Mouse (Mus musculus) layer of hippocampus, adult 11-12 months (tissue): Measurements from ENCODE around the gene Rps6ka5.

Experiments
- DNase-seq: peaks from one replicate; pipeline ENCODE4 v3.0.0; 2022; ENCODE audit warnings: low spot score

Gene Rps6ka5

DNA sequence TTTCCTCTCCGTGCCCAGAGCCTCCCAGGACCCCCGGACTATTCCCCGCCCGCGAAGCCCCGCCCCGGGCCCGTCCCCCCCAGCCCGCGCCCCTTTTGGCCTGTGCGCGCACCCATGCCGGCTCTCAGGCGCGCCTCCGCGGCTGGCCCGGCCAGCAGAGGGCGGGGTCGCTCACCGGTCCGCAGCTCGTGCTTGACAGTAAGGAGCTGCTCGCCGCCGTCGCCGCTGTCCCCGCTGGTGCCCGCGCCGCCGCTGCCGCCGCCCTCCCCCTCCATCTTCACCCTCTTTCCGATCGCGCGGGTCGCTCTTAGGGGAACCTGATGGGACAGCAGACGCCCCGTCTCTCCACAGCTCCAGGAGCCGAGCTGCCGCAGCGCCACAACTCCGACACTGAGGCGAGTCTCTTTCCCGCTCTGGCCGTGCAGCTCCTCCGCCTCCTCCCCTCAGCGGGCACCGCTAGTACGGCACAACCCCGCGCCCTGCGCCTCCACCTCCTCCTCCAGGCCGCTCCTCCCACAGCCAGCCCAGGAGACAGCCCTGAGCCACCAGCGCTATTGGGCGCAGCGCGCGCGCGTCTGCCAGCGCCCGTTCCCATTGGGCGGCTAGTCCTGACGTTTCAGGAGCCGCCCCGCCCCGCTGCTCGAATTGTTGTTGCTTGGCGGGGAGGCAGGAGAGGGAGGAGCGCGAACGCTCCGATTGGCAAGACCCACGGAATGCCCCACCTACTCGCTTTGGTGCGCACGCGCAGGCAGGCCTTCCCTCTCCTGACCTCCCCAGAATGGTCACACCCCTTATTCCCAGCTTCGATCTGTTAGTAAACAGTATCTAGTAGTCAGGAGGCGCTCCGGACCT is 2.0 kb downstream of the Rps6ka5 start:
- peak; percentile 100 for DNase-seq

GRCm38 (mm10) chr12:100724182-100724581 is 2.6 kb downstream of the Rps6ka5 start:
- peak; percentile 15 for DNase-seq

DNA sequence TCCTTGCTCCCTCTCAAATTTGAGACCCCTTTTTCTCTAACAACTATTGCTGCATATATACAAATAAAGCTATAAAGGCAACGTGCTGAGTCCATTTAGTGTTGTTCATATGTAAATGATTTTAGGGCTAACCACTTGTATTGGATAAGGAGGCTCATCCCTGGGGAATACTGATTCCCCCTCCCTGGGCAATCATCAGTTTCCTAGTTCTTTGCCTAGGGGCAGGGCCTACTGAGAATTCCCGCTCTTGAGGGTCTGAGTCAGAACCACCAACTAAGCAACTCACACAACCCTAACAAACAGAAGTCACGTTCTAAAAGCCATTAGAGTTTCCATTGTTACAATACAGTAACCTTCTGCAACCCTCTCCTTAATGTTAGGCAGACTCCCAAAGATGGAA is 6.0 kb downstream of the Rps6ka5 start:
- DNase-seq = no peak

GRCm38 (mm10) chr12:100717446-100717845 is 9.3 kb downstream of the Rps6ka5 start:
- DNase-seq = no peak

DNA sequence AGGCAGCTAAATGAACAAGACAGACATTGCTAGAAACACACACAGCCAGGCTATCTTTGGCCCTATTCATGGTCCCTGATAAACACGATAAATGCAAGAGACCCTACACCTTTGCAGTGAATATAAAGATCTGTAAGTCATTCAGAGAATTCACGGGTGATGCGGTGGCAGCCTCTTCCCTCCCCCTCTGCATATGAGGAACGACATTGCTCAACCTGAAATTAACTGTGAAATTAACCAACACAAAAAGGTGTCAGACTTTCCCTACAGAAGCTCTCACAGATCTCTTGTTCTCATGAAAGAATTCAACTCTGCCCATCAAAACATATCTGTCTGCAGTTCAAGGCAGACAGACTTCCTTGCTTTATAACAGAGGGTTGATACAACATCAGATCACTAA is 9.8 kb downstream of the Rps6ka5 start:
- DNase-seq = no peak

DNA sequence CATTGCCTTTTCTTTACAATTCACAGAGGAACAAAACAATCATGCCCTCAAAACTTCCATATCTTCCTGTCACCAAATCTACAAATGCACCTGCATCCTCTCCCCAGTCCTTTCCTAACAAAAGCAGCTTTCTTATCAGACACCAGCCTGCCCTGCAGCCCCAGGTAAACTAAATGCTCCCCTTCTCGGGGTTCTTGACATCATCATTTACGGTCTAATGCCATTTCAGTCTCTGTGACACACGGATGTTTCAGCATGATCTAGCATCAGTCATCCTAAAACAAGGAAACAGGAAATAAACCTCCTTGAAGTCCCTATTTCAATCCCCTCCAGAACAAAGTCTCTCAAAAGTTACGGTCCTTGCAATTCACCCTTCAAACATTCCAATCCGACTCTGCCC is 15.0 kb downstream of the Rps6ka5 start:
- DNase-seq = no peak

DNA sequence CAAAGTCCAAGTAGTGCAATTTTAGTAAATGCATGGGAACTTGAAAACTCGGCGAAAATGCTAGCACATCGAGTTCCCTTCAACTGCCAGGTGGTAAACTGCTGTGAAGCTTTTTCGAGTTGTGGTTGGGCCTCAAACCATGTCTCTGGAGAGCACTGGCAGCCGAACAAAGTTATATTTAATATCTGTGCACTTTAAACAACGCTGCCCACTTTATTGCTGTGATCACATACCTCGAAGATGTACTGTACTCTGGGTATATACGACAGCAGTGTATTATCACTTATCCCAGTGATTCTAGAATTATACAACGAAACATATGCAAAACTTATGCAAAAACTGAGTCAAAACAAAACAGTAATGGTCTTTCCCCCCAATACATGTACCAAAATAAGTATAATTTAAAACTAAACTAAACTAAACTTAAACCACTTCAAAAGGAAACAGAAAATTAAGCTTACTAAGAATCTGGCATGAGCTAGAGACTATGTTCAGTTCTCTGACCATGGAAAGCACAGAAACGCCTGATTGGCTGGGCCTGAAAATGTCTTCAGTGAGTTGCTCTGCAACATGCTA is 15.6 kb downstream of the Rps6ka5 start:
- DNase-seq = no peak

DNA sequence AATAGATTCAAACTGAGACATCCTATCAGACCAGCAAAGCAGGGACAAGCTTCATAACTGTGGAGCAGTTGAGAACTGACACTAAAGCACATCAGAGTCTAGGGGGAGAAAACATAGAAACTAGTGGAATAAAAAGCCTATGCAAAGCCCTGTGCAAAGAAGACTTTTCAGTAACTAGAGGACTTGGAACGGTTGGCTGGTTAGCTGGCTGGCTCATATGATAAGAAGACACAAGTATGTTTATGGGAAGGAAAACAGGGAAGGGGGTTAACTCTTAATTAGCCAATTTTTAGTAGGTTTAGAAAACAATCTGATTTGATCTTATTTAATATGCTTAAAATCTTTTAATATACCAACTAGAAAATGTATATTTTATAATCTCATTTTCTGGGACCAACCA is 16.4 kb downstream of the Rps6ka5 start:
- no peak for DNase-seq

DNA sequence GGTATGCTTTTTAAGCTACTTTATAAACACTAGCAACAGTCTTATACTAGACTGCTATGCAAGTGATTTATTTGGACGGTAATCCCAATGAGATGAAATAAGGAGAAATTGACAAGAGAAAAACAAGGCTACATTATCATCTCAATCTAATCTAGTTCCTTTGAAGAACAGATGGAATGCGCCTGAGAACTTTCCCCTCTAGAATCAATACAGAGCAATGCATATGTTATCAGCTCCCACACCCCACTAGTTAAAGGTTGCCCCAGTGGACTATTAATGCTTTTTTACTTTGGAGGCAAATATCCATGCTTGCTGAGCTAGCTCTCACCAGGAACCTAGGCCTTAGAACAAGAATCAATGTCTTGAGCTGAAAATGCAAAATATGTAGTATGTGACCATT is 19.5 kb downstream of the Rps6ka5 start:
- no peak for DNase-seq

DNA sequence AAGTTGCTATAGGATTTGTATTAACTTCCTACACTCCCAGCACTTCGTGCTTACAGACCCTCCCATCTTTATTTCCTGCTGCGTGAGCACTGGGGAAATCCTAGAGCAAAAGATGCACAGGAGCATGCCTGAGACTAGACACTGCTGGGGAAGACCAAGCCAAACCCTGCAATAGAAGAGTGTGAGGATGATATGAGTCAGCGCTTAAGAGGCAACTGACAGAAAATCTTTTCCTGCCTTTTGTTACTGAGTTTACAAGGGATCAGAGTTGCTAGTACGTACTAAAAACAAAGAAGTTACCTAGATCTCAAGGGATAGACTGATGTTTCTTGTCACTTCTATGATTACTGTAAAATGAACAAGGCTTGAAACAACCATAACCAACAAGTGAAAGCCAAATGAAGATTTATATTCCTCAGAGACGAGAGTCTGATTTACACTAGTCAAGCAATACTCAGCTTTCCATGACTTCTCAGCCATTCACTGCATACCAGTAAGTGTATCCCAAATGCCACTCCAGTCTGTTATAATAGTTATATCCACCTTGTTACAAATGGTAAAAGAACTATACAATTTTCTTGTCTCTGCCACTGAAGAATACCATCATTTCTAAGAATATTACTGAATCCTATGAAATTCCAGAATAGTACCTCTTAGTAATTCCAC is 21.6 kb downstream of the Rps6ka5 start:
- no peak for DNase-seq

DNA sequence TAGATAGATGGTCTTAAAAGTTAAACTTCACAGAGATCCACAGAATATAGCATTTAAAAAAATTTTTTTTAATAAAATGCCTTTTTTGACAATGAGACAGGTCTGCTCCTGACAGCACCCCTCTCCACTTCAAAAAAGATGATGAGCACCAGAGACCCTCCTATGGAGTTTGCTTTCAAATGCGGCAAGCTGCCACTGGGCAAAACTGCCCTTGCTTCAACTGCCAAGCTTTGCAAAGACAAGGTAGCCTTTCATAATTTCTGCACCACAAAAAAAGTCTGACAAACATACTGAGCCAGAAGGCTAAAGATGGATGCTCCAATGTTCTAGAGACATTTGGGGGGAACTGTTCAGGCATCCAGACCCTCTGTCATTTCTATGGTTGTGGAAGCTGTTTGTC is 28.8 kb downstream of the Rps6ka5 start:
- DNase-seq = no peak

- DNase-seq = peak; percentile 17
These were observed 30.2 kb downstream of the Rps6ka5 start for GRCm38 (mm10) chr12:100696621-100697020.

- no peak for DNase-seq
These were observed 31.5 kb downstream of the Rps6ka5 start for GRCm38 (mm10) chr12:100695252-100695651.

DNA sequence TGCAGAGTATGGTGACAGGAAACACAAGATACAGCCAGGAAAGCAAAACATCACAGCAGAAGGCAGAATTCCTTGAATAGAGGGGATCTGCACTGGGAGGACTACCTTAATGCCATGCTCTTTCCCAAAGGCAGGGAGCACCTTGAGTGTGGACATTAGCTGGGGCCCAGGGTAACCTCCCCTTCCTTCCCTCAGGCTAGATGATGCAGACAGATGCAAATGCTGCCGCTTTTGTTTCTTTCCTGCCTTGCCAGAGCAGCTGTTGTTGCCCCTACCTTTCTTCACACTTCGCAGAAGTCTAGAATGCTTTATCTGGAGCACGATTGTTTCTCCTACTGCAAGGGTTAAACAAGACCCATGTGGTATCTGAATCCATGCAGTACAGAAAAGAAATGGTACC is 34.6 kb downstream of the Rps6ka5 start:
- DNase-seq = no peak

- no peak for DNase-seq
These were observed 36.3 kb downstream of the Rps6ka5 start for GRCm38 (mm10) chr12:100690444-100690843.

DNA sequence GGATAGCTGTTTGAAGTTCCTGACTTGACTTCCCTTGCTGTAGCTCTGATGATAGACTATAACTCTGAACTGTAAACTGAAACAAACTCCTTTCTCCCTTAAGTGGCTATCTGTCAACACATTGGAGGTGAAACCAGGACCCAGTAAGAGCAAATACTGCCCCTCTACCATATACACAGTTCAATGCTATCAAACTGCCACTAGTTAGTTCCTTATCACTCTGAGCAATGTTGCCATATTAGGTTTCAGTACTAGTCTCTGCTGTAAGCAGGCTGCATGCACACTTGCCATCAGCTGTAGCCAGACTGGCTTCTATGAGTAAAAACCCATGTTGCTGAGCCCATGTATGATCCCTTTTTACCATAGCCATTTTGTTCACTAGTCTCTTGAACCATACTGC is 38.6 kb downstream of the Rps6ka5 start:
- no peak for DNase-seq

DNA sequence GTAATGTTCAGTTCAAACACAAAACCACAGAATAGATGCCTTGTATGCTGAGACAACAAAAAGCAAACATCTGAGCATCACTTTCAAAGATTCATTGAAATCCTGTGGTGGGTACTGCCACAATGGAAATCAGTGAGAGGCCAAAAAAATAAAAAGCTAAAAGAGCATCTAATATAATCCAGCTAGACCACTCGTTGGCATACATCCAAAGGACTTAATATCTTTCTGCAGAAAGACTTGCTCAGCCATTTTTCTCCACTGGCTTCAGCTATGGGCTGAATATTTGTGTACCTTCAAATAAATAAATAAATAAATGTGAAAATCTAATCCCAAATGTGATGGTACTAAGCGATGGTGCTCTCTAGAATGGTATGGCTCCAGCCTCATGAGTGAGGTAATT is 39.8 kb downstream of the Rps6ka5 start:
- no peak for DNase-seq

GRCm38 (mm10) chr12:100681752-100682151 is 45.0 kb downstream of the Rps6ka5 start:
- DNase-seq = no peak

GRCm38 (mm10) chr12:100681241-100681640 is 45.5 kb downstream of the Rps6ka5 start:
- DNase-seq = no peak

DNA sequence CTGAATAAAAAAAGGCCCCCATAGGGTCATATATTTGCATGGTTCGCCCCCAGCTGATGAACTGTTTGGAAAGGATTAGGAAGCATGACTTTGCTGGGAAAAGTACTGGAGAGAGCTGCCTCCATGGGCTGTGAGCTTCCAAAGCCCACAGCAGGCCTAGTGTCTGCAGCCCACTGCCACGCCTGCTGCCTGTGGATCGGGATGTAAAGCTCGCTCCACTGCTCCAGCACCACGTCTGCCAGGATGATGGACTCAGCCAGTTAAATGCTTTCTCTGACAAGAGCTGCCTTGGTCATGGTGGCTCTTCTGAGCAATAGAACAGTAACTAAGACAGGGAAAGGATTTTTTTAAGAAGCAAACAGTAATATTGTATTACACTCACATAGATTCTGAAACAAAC is 46.1 kb downstream of the Rps6ka5 start:
- DNase-seq = no peak

DNA sequence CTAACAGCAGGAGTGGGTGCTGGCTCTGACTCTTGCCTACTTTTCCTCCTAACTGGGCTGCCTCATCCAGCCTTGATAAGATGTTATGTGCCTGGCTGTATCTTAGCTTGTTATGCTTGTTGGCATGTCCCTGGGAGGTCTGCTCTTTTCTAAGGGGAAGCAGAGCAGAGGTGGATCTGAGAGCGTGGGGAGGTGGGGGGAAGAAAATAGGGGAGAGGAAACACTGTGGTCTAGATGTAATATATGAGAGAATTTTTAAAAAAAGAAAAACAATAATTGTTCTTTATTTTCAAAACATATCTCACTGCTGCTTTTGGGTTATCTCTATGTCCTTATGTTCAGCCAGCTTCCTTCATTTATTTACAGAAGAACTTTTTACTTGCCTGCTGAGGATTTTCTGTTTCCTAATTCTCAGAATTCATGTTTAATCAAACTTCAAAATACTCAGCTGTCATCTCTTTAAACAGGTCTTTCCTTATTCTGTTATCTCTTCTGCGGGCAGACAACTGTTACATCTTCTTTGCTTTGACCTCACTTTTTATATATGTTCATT is 56.1 kb downstream of the Rps6ka5 start:
- DNase-seq = no peak

DNA sequence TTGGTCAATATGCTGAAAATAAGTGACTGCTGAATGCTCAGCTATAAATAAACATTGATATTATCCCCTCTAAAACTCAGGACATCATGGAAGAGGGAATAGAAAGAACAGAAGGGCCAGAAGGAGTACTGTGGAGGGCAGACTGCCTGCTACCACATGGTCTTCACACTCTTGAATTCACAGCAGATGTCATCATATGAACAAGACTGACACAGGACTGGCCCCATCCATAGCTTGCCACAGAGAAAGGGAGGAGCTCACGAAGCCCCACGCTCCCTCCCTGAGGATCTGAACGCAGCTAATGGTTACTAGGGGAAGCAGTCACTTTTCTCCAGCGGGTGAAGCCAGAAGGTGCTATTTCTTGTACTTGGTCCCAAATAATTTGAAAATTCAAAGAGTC is 61.5 kb downstream of the Rps6ka5 start:
- no peak for DNase-seq

GRCm38 (mm10) chr12:100660076-100660475 is 66.7 kb downstream of the Rps6ka5 start:
- no peak for DNase-seq
